Mouse (Mus musculus) T-cell, adult 2 months (primary cell): ENCODE data around the gene Zyx.

ENCODE experiments used
- DNase-seq: peaks from one replicate; pipeline ENCODE4 v3.0.0; 2022; ENCODE audit warnings: low spot score

Zyx gene

DNA sequence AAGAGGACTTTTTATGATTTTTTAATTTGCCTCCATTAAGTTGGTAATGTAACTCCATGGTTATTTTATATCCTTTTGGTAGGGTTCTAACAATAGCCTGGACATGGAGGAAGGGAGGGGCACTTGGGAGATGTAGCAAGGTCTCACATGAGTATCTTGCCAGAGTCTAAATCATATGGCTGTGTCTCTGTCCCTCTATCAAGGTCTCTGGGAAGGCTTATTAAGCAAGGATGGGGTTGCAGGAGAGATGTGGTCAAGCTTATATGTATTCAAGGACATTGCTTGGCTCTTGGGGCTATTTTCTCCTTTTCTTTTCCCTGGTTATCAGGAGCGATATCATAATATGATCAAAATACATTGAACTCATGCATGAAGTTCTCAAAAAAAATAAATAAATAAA lies 49.6 kb downstream of the Zyx start:
- DNase-seq: no peak

DNA sequence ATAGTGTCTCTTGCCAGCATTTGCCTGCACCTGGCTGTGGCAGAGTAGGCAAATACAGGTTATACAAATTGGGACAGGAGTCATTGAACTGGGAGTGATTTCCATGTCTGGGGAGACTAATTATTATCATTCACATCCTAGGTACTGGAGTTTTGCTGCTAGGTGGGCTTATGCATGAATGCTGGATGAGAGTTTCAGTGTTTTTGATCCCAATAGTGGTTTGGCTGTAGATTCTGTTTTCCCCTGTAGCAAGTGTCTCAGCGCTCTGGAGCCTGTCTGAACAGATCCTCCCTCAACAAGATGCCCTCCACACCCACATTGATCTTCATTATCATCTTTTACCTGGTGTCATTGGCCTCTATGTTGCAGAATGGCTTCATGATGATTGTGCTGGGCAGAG lies 50.5 kb downstream of the Zyx start, which contains the start of gene Tas2r143:
Tas2r143 (plus strand) TSS at position 301 of the 400 bp plus-strand sequence.
- DNase-seq: no peak

DNA sequence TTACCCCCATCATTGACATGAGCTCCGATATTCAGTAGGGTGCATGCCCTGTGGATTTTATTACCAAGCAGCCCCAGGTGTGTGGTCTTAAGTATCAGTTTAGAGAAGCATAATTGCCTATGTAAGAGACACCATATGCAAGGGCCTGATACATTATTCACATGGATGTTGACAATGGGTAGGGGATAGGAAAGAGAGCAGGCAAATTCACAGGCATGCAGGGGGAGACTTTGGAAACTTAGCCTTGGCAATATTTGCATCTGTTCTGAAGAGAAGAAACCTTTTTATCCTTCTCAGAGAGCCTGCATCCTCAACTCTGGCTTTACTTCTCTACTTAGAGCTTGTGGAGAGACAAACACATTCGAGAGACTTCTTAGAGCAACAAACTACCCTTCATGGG lies 55.7 kb downstream of the Zyx start, which contains the start of gene Tas2r135:
Tas2r135 (plus strand) TSS at position 301 of the 400 bp plus-strand sequence.
- DNase-seq: no peak
